Comparison of ENCODE assay signal across 16 mouse cellular contexts in genomic region chr6:77758164-77758563, GRCm38 (mm10).
"Had no signal": no experiment of that assay in that cellular context is flagged by ENCODE, and none has a peak within 500 bp of the region (broad histone marks: within the 10 kb centered on the region; RNA-seq: fewer than 3 reads in every experiment).

No protein-coding gene starts in this region.

- H3K36me3 ChIP-seq: liver, embryonic 15.5 days; lung, embryonic 15.5 days; midbrain, embryonic 10.5 days; midbrain, embryonic 13.5 days; midbrain, embryonic 15.5 days; neural tube, embryonic 12.5 days; stomach, embryonic 15.5 days had no signal

- H3K4me1 ChIP-seq: liver, embryonic 15.5 days; lung, embryonic 15.5 days; midbrain, embryonic 10.5 days; midbrain, embryonic 13.5 days; midbrain, embryonic 15.5 days; neural tube, embryonic 12.5 days; stomach, embryonic 15.5 days had no signal

- H3K27ac ChIP-seq: liver, embryonic 15.5 days; lung, embryonic 15.5 days; midbrain, embryonic 10.5 days; midbrain, embryonic 13.5 days; midbrain, embryonic 15.5 days; neural tube, embryonic 12.5 days; stomach, embryonic 15.5 days; stomach, postnatal 0 days had no signal

- H3K4me3 ChIP-seq: liver, embryonic 15.5 days; lung, embryonic 15.5 days; midbrain, embryonic 10.5 days; midbrain, embryonic 13.5 days; midbrain, embryonic 15.5 days; neural tube, embryonic 12.5 days; stomach, embryonic 15.5 days had no signal

- ATAC-seq: lung, postnatal 0 days; midbrain, embryonic 13.5 days; midbrain, embryonic 15.5 days had no signal

- H3K4me2 ChIP-seq: liver, embryonic 15.5 days; lung, embryonic 15.5 days; midbrain, embryonic 13.5 days; midbrain, embryonic 15.5 days; neural tube, embryonic 12.5 days; stomach, embryonic 15.5 days had no signal

- H3K9me3 ChIP-seq: liver, embryonic 15.5 days; lung, embryonic 15.5 days; midbrain, embryonic 10.5 days; midbrain, embryonic 13.5 days; midbrain, embryonic 15.5 days; neural tube, embryonic 12.5 days; stomach, embryonic 15.5 days had no signal

- H3K9ac ChIP-seq: liver, embryonic 15.5 days; lung, embryonic 15.5 days; midbrain, embryonic 13.5 days; midbrain, embryonic 15.5 days; neural tube, embryonic 12.5 days; stomach, embryonic 15.5 days had no signal

- DNase-seq: lung, adult 2 months; lung, postnatal 14 days; lung, postnatal 4 days; right cerebral cortex, postnatal 14 days; thymus, adult 2 months; thymus, postnatal 25 days; thymus, postnatal 4 days had no signal

- H3K27me3 ChIP-seq: liver, embryonic 15.5 days; lung, embryonic 15.5 days; midbrain, embryonic 13.5 days; midbrain, embryonic 15.5 days; neural tube, embryonic 12.5 days; stomach, embryonic 15.5 days had no signal
